Mouse (Mus musculus): ENCODE data around the gene Cfb. TPM values are rescaled to one million over a fixed set of nuclear protein-coding genes. Genes with fewer than 3 reads are reported as not detected.

Cfb gene
- total RNA-seq, 2 experiments from 2014 or later, result 0.51 to 0.62 TPM

DNA sequence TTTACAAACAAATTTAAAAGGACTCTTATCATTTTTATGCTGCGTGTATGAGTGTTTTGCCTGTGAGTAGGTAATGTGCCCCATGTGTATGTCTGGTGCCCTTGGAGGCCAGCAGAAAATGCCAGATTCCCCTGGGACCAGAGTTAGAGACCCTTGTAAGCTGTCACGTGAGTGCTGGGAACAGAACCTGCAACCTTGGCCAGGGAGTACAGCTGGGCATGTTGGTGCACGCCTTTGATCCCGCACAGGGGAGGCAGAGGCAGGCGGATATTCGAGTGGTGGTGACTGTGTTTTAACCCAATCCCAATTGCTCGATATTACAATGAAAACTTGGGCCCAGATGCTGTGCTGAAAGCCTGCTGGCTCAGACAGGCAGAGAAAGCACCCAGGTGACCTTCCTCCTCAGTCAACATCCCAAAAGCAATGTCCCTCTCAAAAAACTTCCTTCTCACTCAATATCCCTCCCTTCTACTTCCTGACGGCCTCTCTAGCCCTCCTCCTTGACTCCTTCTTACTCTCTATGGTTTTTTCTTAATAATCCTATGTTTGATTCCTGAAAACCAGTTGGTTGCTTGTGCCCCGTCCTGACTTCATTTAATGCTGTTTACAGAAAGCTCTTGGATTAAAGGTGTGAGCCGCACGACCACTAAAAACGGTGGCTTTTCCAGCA lies 27.9 kb upstream of the Cfb start:
- intact Hi-C loops (cut with DNase I), result loop anchor here (5.0 kb wide), 1 partner anchor 33 kb away; no protein-coding TSS in a partner anchor
- no peak for DNase-seq (ENCODE audit: extremely low spot score in 1 of 2, low spot score in 2 of 2)

DNA sequence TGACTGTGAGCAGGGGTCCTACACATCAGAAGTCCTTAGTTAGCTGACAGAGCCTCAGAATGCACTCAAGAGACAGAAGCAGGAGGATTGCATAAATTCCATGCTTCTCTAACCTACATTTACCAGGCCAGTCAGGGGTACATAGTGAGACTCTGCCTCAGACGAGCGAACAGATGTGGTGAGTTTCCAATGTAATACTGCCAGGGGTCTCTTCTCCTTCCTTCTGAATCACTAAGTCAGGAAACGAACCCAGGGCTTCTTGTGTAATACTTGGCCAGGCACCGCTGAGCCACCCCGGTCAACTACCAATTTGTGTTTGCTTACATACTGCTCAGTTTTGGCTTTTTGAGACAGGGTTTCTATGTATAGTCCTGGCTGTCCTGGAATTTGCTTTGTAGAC lies 25.6 kb upstream of the Cfb start:
- intact Hi-C loops (cut with DNase I), result no loop called here
- DNase-seq (ENCODE audit: extremely low spot score in 1 of 2, low spot score in 2 of 2), result no peak

GRCm38 (mm10) chr17:34885615-34886014 lies 23.3 kb upstream of the Cfb start:
- intact Hi-C loops (cut with DNase I), result no loop called here
- no peak for DNase-seq (ENCODE audit: extremely low spot score in 1 of 2, low spot score in 2 of 2)

DNA sequence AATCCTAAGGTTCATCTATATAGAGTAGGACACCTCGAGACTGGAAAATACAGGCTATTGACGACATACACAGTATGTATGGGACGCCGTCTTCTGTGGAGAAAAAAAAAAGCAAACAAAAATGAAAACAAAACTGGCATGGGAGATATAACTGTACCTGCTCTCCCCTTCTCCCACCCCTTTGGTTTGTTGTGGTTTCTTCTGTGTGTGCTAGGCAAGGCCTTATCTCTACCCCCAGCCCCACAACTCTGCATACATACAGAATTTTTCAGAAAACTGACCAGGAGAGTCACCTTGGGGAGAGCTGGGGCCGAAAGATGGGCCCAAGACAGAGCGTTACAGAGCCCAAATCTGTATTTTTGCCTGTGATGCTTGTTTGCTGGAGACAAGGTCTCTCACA lies 22.4 kb upstream of the Cfb start:
- no peak for DNase-seq (ENCODE audit: extremely low spot score in 1 of 2, low spot score in 2 of 2)
- intact Hi-C loops (cut with DNase I), result no loop called here

GRCm38 (mm10) chr17:34883332-34883731 lies 21.0 kb upstream of the Cfb start:
- intact Hi-C loops (cut with DNase I), result no loop called here
- no peak for DNase-seq (ENCODE audit: extremely low spot score in 1 of 2, low spot score in 2 of 2)

GRCm38 (mm10) chr17:34881683-34882310 lies 19.5 kb upstream of the Cfb start, which contains the start of gene Gm20547:
Gm20547 (minus strand) TSS chr17:34882042.
- intact Hi-C loops (cut with DNase I), result no loop called here
- no peak for DNase-seq (ENCODE audit: extremely low spot score in 1 of 2, low spot score in 2 of 2)

DNA sequence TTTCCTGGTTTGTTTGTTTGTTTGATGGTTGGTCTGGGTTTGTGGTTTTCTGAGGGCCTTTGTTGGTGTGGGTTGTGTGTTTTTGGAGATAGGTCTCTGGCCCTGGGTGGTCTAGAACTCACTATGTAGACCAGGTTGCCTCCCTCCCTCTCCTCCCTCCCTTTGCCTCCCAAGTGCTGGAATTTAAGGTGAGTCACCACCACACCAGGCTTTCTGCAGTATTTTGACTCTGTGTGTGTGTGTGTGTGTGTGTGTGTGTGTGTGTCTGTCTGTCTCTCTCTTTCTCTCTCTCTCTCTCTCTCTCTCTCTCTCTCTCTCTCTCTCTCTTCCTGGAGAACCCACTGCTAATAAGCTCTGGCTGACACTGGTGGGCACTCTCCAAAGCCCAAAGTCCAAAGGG lies 18.8 kb upstream of the Cfb start:
- intact Hi-C loops (cut with DNase I), result no loop called here

DNA sequence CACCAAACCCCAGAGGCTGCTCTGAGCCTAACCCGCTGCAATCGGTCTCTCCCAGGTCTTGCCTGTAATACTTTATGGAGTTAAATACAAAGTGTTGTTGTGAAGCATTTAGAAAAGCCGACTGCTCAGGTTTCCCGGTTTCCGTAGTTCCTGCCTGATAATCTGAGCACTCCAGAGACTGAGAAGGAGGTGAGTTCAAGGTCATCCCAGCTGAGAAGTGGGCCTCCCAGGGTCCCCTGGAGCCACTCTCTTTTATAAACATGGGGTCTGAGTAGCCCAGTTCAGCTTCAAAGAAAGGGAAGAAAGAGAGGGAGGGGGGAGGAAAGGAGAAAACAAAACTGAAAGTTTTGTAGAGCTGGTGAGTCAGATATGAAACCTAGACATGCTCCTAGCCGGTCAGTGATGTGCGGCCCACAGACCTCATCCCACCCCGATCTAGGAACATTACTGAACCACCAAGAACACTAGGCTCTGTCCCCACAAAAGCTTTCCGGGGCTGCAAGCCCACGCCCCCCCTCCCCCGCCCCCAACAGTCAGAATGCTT lies 17.1 kb upstream of the Cfb start, which contains the start of gene Zbtb12:
Gene Zbtb12 (plus strand): TSS at position 148 of the 544 bp plus-strand sequence.
- intact Hi-C loops (cut with DNase I), result no loop called here
- no peak for DNase-seq (ENCODE audit: extremely low spot score in 1 of 2, low spot score in 2 of 2)

More for the DNA sequence above, 18.8 kb upstream of the Cfb start:
- DNase-seq (ENCODE audit: extremely low spot score in 1 of 2, low spot score in 2 of 2), result no peak

DNA sequence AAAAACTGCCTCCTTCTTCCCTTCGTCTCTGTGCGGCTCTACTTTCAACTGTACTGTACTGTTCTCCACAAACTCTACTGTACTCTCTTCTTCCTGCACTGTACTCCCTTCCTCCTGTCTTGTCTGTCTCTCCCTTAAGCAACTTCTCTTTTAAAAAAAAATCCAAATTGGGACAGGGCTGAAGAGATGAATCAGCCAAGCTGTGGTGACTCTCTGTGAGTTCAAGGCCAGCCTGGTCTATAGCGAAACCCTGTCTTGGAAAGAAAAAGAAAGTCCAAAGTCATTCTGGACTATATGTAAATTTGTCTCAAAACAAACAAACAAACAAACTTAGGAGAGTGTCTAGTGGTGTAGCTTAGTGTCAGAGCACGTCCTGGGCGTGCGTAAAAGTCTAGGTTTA lies 12.0 kb upstream of the Cfb start:
- intact Hi-C loops (cut with DNase I), result no loop called here
- DNase-seq (ENCODE audit: extremely low spot score in 1 of 2, low spot score in 2 of 2), result no peak

DNA sequence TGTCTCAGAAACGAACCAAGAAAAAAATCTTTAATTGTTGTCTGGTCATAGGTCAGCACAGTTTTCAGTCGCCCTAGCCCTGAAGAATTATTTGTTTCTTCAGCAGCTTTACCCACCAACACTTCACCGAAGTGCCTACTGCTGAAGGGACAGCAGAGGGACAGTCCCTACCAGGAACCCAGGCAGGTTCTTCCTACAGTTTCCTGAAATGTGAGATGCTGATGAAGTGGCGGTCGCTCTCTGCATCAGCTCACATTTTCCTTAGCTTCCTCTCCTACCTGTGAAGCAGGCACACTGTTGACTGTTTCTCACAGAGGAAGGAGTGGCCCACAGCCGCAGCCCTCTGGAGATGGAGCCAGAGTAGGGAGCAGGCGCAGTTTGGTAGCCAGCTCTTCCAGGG lies 3.7 kb upstream of the Cfb start:
- DNase-seq (ENCODE audit: extremely low spot score in 1 of 2, low spot score in 2 of 2), result no peak
- intact Hi-C loops (cut with DNase I), result no loop called here

- intact Hi-C loops (cut with DNase I), result no loop called here
- DNase-seq (ENCODE audit: extremely low spot score in 1 of 2, low spot score in 2 of 2), result no peak
These were observed 458 bp downstream of the Cfb start for GRCm38 (mm10) chr17:34861704-34862415.

DNA sequence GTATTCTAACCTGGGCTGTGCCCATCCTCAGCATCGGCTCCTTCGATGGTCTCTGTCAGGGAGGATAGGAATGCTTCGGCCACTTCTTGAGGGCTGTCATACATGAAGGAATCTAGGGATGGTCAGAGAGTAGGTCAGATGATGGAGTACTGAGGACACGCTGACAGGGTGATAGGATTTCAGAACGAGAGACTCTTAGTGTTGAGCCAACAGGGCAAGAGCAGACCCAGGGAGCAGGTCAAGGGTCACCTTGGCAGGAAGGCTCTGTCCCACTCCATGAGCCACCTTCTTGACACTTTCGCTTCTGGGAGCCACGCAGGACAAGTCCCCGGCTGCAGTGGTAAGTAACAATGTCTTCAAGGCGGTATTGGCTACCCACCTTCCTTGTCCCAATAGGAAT lies 1.8 kb downstream of the Cfb start:
- intact Hi-C loops (cut with DNase I), result no loop called here
- DNase-seq (ENCODE audit: extremely low spot score in 1 of 2, low spot score in 2 of 2), result no peak

GRCm38 (mm10) chr17:34858670-34859069 lies 3.6 kb downstream of the Cfb start:
- intact Hi-C loops (cut with DNase I), result loop anchor here (5.0 kb wide), 2 partner anchors 34 to 89 kb away; no protein-coding TSS in a partner anchor

DNA sequence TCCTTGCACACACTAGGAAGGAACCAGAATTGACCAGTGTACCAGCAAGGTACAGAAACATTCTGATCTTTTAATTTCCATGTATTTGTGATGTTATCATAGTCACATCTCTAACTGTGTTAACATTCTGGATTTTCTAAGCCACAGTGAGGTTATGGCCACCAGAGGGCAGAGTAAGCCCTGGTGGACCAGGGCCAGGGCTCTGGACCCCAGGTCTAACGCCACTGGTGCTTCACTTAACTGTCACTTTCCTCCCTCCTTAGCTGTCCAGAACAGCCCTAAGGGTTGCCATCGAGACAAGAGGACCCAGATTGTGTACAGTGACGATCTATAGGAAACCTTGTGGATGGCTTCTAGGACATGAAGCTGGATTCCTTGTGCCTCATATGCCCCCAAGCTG lies 6.5 kb downstream of the Cfb start:
- no peak for DNase-seq (ENCODE audit: extremely low spot score in 1 of 2, low spot score in 2 of 2)
- intact Hi-C loops (cut with DNase I), result loop anchor here (5.0 kb wide), 2 partner anchors 36 to 91 kb away; no protein-coding TSS in a partner anchor

More at GRCm38 (mm10) chr17:34858670-34859069, 3.6 kb downstream of the Cfb start:
- no peak for DNase-seq (ENCODE audit: extremely low spot score in 1 of 2, low spot score in 2 of 2)

GRCm38 (mm10) chr17:34854761-34855160 lies 7.6 kb downstream of the Cfb start:
- DNase-seq (ENCODE audit: extremely low spot score in 1 of 2, low spot score in 2 of 2), result no peak
- intact Hi-C loops (cut with DNase I), result loop anchor here (5.0 kb wide), 2 partner anchors 38 to 93 kb away; no protein-coding TSS in a partner anchor

GRCm38 (mm10) chr17:34853511-34853910 lies 8.8 kb downstream of the Cfb start:
- no peak for DNase-seq (ENCODE audit: extremely low spot score in 1 of 2, low spot score in 2 of 2)
- intact Hi-C loops (cut with DNase I), result no loop called here

DNA sequence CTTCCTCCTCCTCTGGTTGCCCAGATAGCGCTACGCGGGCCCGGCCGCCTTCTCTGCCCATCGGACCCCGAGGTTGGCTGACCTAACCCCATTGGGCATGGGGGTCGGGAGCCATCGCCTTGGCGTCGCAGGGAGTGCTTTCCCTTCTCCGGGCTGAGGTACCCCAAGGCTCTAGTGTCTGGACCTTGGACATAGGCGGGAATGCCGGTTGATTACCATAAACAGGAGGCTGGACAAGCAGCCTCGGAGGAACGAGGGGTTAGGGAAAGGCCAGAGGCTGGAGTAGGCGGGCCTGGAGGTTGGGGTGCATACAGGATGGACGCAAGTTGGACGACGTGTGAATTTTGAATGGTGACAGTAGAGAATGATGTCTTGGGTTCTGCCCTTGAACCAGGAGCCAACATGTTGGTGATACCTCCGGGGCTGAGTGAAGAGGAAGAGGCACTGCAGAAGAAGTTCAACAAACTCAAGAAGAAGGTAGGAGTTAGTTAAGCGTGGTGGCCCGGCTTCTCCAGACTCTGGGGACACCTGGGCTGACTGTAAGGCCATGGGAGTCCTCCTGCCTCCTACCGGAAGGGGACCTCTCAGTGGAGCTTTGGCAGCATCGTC lies 11.7 kb downstream of the Cfb start:
- DNase-seq (ENCODE audit: extremely low spot score in 1 of 2, low spot score in 2 of 2), result no peak
- intact Hi-C loops (cut with DNase I), result no loop called here

DNA sequence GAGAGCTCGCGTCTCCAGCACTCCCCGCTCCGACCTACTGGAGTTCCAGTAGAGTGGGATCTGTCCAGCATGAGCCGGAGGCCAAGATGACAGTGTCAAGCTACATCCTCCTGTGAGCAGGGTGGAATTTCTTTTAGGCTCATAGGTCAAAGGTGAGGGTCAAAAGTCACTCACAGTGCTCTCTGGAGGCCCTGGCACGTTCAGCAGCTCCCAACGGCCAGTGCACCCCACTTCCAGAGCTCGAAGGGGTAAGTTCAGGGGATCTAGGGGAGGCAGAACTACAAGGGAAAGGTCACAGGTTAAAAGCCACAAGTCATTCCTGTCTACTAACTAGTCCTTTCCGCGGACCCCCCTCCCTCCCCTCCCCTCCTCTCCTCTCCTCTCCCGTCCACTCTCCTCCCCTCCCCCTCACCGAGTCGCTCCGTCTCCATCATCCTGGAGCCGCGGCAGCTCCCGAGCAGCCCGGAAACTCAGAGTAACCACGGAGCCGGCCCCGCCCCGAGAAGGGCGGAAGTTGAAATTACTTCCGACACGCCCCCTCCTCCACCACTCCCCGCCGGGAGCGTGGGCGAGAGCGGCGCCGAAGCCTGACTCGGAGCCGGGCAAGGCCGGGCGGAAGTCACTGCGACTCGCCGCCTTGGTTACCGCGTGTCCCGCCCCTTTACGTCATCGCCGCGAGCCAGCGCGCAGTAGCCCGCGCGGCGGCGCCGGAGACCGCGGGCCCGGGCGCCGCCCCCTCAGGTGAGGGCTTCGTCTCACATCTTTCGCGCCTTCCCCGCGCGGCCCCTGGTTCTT lies 12.4 kb downstream of the Cfb start, which contains the start of the genes Skiv2l and Nelfe:
Gene Skiv2l (minus strand): TSS at position 489 of the 795 bp plus-strand sequence.
Gene Nelfe (plus strand): TSS at position 670 of the 795 bp plus-strand sequence.
- peak; percentile 96 to 99 for DNase-seq (ENCODE audit: extremely low spot score in 1 of 2, low spot score in 2 of 2)
- intact Hi-C loops (cut with DNase I), result no loop called here
